In the genomic region with DNA sequence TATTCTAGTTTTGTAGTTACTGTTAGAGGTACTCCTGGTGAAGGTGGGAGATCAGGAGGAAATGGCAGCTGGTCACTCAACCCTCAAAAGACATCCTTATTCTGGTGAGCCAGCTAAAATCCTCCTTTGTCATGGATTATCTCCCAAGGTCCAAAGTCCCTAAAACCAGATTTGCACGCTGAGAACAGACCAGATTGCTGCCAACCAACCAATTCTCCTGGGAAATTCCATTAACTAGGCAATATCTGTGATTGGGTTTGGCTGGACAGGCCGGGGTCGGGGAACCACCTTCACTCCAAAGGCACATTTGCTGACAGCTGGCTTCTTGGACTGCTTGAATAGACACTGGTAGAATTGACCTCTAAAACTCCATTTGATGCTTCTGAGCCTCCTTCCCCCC, we compare ENCODE assay signal across 24 mouse cellular contexts. TPM values are rescaled to one million over a fixed set of nuclear protein-coding genes. Genes with fewer than 3 reads are reported as not detected.
DNase-seq lines count a peak whose midpoint lies in the region; ATAC-seq and TF ChIP-seq lines count a peak whose summit lies in the region.
"Had no signal": no experiment of that assay in that cellular context is flagged by ENCODE, and none has a peak within 500 bp of the region (broad histone marks: within the 10 kb centered on the region; RNA-seq: fewer than 3 reads in every experiment).

No protein-coding gene starts in this region.

- TF ChIP-seq CTCF in hindbrain, postnatal 0 days (IDR thresholded peaks at IDR 0.05; ENCODE audit: low read depth), result no peak
- TF ChIP-seq CTCF in liver, adult 2 months (IDR thresholded peaks at IDR 0.05; ENCODE audit: low read depth, low read length), result no peak

- 0 out of 2 replicates have a peak, but pooled peaks cover 2% of the 10 kb centered on the region for H3K9me3 ChIP-seq in hindbrain, postnatal 0 days (ENCODE audit: low read length)
- no peaks in the 10 kb centered on the region; the same call in 1 of the 2 replicates for H3K9me3 ChIP-seq in hindbrain, embryonic 13.5 days
- H3K9me3 ChIP-seq in liver, embryonic 12.5 days (replicated peaks), result 0 out of 2 replicates have a peak, but pooled peaks cover 2% of the 10 kb centered on the region
- H3K9me3 ChIP-seq: embryonic facial prominence, embryonic 10.5 days; heart, embryonic 12.5 days; hindbrain, embryonic 10.5 days had no signal

- DNase-seq in hindbrain, postnatal 0 days (ENCODE audit: low spot score), result peak; percentile 26
- peak; percentile 61 for DNase-seq in kidney, adult 8-10 months
- no peak for DNase-seq in kidney, postnatal 10 days
- peak; percentile 84 for DNase-seq in liver, adult 2 months (ENCODE audit: extremely low read depth, low read depth, low spot score)
- peak; percentile 21 for DNase-seq in adipocyte (ENCODE audit: low spot score)
- no peak for DNase-seq in adrenal gland, adult 2 months
- DNase-seq: adrenal gland, adult 8-10 months; adrenal gland, postnatal 36 days; cerebellum, adult 2 months; cerebellum, postnatal 10 days; forebrain, postnatal 0 days; gastrocnemius, adult 2 months; gastrocnemius, postnatal 25 days had no signal

- WGBS in hindbrain, postnatal 0 days, result 74% methylated on average over 3 of the region's 3 CpGs
- WGBS in hindbrain, embryonic 13.5 days, result 74% methylated on average over 3 of the region's 3 CpGs
- 23% methylated on average over 3 of the region's 3 CpGs for WGBS in liver, adult 2 months
- 82% methylated on average over 3 of the region's 3 CpGs for WGBS in liver, embryonic 12.5 days (ENCODE audit: insufficient replicate concordance)

- no peaks in the 10 kb centered on the region for H3K4me1 ChIP-seq in hindbrain, postnatal 0 days (ENCODE audit: insufficient read depth, low read length)
- peaks cover 39% of the 10 kb centered on the region for H3K4me1 ChIP-seq in hindbrain, embryonic 13.5 days (replicated peaks)
- H3K4me1 ChIP-seq in liver, adult 2 months (ENCODE audit: control insufficient read depth, insufficient read depth, low read length), result peaks cover 17% of the 10 kb centered on the region
- peaks cover 18% of the 10 kb centered on the region for H3K4me1 ChIP-seq in liver, embryonic 12.5 days

- no peak overlapping the region for H3K27ac ChIP-seq in hindbrain, postnatal 0 days
- no peak overlapping the region for H3K27ac ChIP-seq in hindbrain, embryonic 13.5 days
- H3K27ac ChIP-seq in liver, adult 2 months (replicated peaks; ENCODE audit: insufficient read depth, low read depth, low read length), result no peak overlapping the region
- no peak overlapping the region for H3K27ac ChIP-seq in liver, embryonic 12.5 days
- H3K27ac ChIP-seq: embryonic facial prominence, embryonic 10.5 days; forebrain, embryonic 13.5 days; gastrocnemius, adult 2 months; hindbrain, embryonic 10.5 days had no signal

- H3K4me3 ChIP-seq in hindbrain, postnatal 0 days (ENCODE audit: low read length), result no peak overlapping the region
- no peak overlapping the region for H3K4me3 ChIP-seq in hindbrain, embryonic 13.5 days
- no peak overlapping the region for H3K4me3 ChIP-seq in liver, adult 2 months (ENCODE audit: insufficient read depth, low read depth, low read length)
- no peak overlapping the region for H3K4me3 ChIP-seq in liver, embryonic 12.5 days
- H3K4me3 ChIP-seq: embryonic facial prominence, embryonic 10.5 days; forebrain, embryonic 13.5 days; gastrocnemius, adult 2 months; heart, embryonic 12.5 days; hindbrain, embryonic 10.5 days had no signal

- no peak overlapping the region for H3K9ac ChIP-seq in hindbrain, postnatal 0 days (replicated peaks; ENCODE audit: low read length)
- no peak overlapping the region for H3K9ac ChIP-seq in hindbrain, embryonic 13.5 days
- H3K9ac ChIP-seq in liver, adult 2 months (ENCODE audit: low read depth, low read length), result no peak overlapping the region
- H3K9ac ChIP-seq in liver, embryonic 12.5 days, result no peak overlapping the region
- H3K9ac ChIP-seq: forebrain, embryonic 13.5 days; forebrain, postnatal 0 days; heart, embryonic 12.5 days had no signal

- TF ChIP-seq POLR2A in liver, adult 2 months (IDR thresholded peaks at IDR 0.05; ENCODE audit: extremely low read depth, insufficient read depth, low read length), result no peak

- H3K36me3 ChIP-seq in hindbrain, postnatal 0 days (ENCODE audit: insufficient read depth, low read length), result peaks cover 27% of the 10 kb centered on the region
- peaks cover 61% of the 10 kb centered on the region for H3K36me3 ChIP-seq in hindbrain, embryonic 13.5 days
- peaks cover 24% of the 10 kb centered on the region for H3K36me3 ChIP-seq in liver, adult 2 months (ENCODE audit: control insufficient read depth, insufficient read depth, low read length)
- H3K36me3 ChIP-seq in liver, embryonic 12.5 days, result peaks cover 59% of the 10 kb centered on the region

- H3K27me3 ChIP-seq in hindbrain, postnatal 0 days (ENCODE audit: insufficient read depth, low read length), result no peaks in the 10 kb centered on the region
- H3K27me3 ChIP-seq in hindbrain, embryonic 13.5 days, result no peaks in the 10 kb centered on the region
- no peaks in the 10 kb centered on the region for H3K27me3 ChIP-seq in liver, adult 2 months (ENCODE audit: control insufficient read depth, insufficient read depth, low read length)
- peaks cover 27% of the 10 kb centered on the region for H3K27me3 ChIP-seq in liver, embryonic 12.5 days (replicated peaks)
- H3K27me3 ChIP-seq: forebrain, embryonic 13.5 days; heart, embryonic 12.5 days; Patski had no signal

- ATAC-seq in hindbrain, postnatal 0 days, result no peak
- ATAC-seq in hindbrain, embryonic 13.5 days (ENCODE audit: low FRiP score), result no peak
- no peak for ATAC-seq in liver, embryonic 12.5 days
- ATAC-seq: activated CD4-positive, CD25-positive, alpha-beta regulatory T cell, adult 4 months; forebrain, embryonic 13.5 days; forebrain, postnatal 0 days; Patski had no signal

- no peaks in the 10 kb centered on the region for H3K79me2 ChIP-seq in liver, adult 2 months (ENCODE audit: control insufficient read depth, insufficient read depth, low read length)

- no peak overlapping the region for H3K4me2 ChIP-seq in hindbrain, postnatal 0 days (ENCODE audit: low read depth, low read length)
- no peak overlapping the region for H3K4me2 ChIP-seq in hindbrain, embryonic 13.5 days
- no peak overlapping the region for H3K4me2 ChIP-seq in liver, embryonic 12.5 days
- H3K4me2 ChIP-seq: forebrain, embryonic 13.5 days; heart, embryonic 12.5 days had no signal

RNA-seq across cellular contexts. Expression of a gene that starts 1.7 kb away (rescaled TPM):
- total RNA-seq in hindbrain, postnatal 0 days (2014; rRNA removed), result 11.9 and 13.1 TPM in 2 replicates
- polyA plus RNA-seq in hindbrain, postnatal 0 days (2015; fragmentation: Nextera tagmentation; extraction: Ambion mirVana), result 10.3 and 11.6 TPM in 2 replicates
- 11.8 TPM in 2 replicates for polyA plus RNA-seq in hindbrain, embryonic 13.5 days (2015; fragmentation: Nextera tagmentation; extraction: Ambion mirVana)
- total RNA-seq in liver, adult 2 months (2014; rRNA removed), result 0.65 and 1.5 TPM in 2 replicates
- polyA plus RNA-seq in liver, adult 2 months (2012; rRNA removed), result 1.7 TPM in 2 replicates
- 1.1 and 1.3 TPM in 2 replicates for polyA plus RNA-seq in liver, embryonic 12.5 days (2016; fragmentation: Nextera tagmentation; extraction: Ambion mirVana)
- 1 to 10 TPM; 2.1 to 3.5 TPM for total RNA-seq in adrenal gland, adult 2 months (2021)
- 5.8 and 7.0 TPM in 2 replicates for polyA plus RNA-seq in adrenal gland, adult 2 months (2012; rRNA removed)

RNA-seq across cellular contexts. Expression of a gene that starts 12.8 kb away (rescaled TPM):
- 178 and 195 TPM in 2 replicates for total RNA-seq in hindbrain, postnatal 0 days (2014; rRNA removed)
- polyA plus RNA-seq in hindbrain, postnatal 0 days (2015; fragmentation: Nextera tagmentation; extraction: Ambion mirVana), result 475 and 479 TPM in 2 replicates
- polyA plus RNA-seq in hindbrain, embryonic 13.5 days (2015; fragmentation: Nextera tagmentation; extraction: Ambion mirVana), result 416 and 430 TPM in 2 replicates
- total RNA-seq in liver, adult 2 months (2014; rRNA removed), result 36.0 and 41.8 TPM in 2 replicates
- 31.5 and 36.4 TPM in 2 replicates for polyA plus RNA-seq in liver, adult 2 months (2012; rRNA removed)
- 275 and 294 TPM in 2 replicates for polyA plus RNA-seq in liver, embryonic 12.5 days (2016; fragmentation: Nextera tagmentation; extraction: Ambion mirVana)
- 100 to 1,000 TPM; 175 to 211 TPM for total RNA-seq in adrenal gland, adult 2 months (2021)
- 61.0 and 62.3 TPM in 2 replicates for polyA plus RNA-seq in adrenal gland, adult 2 months (2012; rRNA removed)

RNA-seq across cellular contexts. Expression of a gene that starts 13.0 kb away (rescaled TPM):
- total RNA-seq in hindbrain, postnatal 0 days (2014; rRNA removed), result 26.2 and 33.1 TPM in 2 replicates
- polyA plus RNA-seq in hindbrain, postnatal 0 days (2015; fragmentation: Nextera tagmentation; extraction: Ambion mirVana), result 57.5 and 61.8 TPM in 2 replicates
- polyA plus RNA-seq in hindbrain, embryonic 13.5 days (2015; fragmentation: Nextera tagmentation; extraction: Ambion mirVana), result 70.0 and 70.6 TPM in 2 replicates
- 5.2 and 6.6 TPM in 2 replicates for total RNA-seq in liver, adult 2 months (2014; rRNA removed)
- 8.4 and 10.4 TPM in 2 replicates for polyA plus RNA-seq in liver, adult 2 months (2012; rRNA removed)
- polyA plus RNA-seq in liver, embryonic 12.5 days (2016; fragmentation: Nextera tagmentation; extraction: Ambion mirVana), result 29.2 and 33.3 TPM in 2 replicates
- total RNA-seq in adrenal gland, adult 2 months (2021), result 10 to 100 TPM; 35.1 to 47.0 TPM
- polyA plus RNA-seq in adrenal gland, adult 2 months (2012; rRNA removed), result 32.4 and 34.5 TPM in 2 replicates

RNA-seq across cellular contexts. Expression of a gene that starts 28.4 kb away (rescaled TPM):
- 20.8 and 23.6 TPM in 2 replicates for total RNA-seq in hindbrain, postnatal 0 days (2014; rRNA removed)
- 24.2 and 27.3 TPM in 2 replicates for polyA plus RNA-seq in hindbrain, postnatal 0 days (2015; fragmentation: Nextera tagmentation; extraction: Ambion mirVana)
- polyA plus RNA-seq in hindbrain, embryonic 13.5 days (2015; fragmentation: Nextera tagmentation; extraction: Ambion mirVana), result 17.5 and 19.5 TPM in 2 replicates
- total RNA-seq in liver, adult 2 months (2014; rRNA removed), result 14.2 and 17.2 TPM in 2 replicates
- polyA plus RNA-seq in liver, adult 2 months (2012; rRNA removed), result 106 and 118 TPM in 2 replicates
- 19.8 and 22.2 TPM in 2 replicates for polyA plus RNA-seq in liver, embryonic 12.5 days (2016; fragmentation: Nextera tagmentation; extraction: Ambion mirVana)
- 1 to 10 TPM; 9.1 to 9.2 TPM for total RNA-seq in adrenal gland, adult 2 months (2021)
- 65.5 and 102 TPM in 2 replicates for polyA plus RNA-seq in adrenal gland, adult 2 months (2012; rRNA removed)

RNA-seq across cellular contexts. Expression of a gene that starts 44.8 kb away (rescaled TPM):
- not detected in 2 replicates for total RNA-seq in hindbrain, postnatal 0 days (2014; rRNA removed)
- not detected in 2 replicates for polyA plus RNA-seq in hindbrain, postnatal 0 days (2015; fragmentation: Nextera tagmentation; extraction: Ambion mirVana)
- not detected in 2 replicates for polyA plus RNA-seq in hindbrain, embryonic 13.5 days (2015; fragmentation: Nextera tagmentation; extraction: Ambion mirVana)
- 0.92 and 1.5 TPM in 2 replicates for total RNA-seq in liver, adult 2 months (2014; rRNA removed)
- polyA plus RNA-seq in liver, adult 2 months (2012; rRNA removed), result 1.1 and 1.5 TPM in 2 replicates
- not detected in 2 replicates for polyA plus RNA-seq in liver, embryonic 12.5 days (2016; fragmentation: Nextera tagmentation; extraction: Ambion mirVana)
- total RNA-seq in adrenal gland, adult 2 months (2021), result 100 to 1,000 TPM; 354 to 980 TPM
- polyA plus RNA-seq in adrenal gland, adult 2 months (2012; rRNA removed), result 514 and 896 TPM in 2 replicates
- total RNA-seq: forebrain, postnatal 0 days; granulocyte monocyte progenitor cell, adult 5-6 weeks; MEL had no signal
- polyA plus RNA-seq: activated CD4-positive, CD25-positive, alpha-beta regulatory T cell, adult 4 months; C2C12; embryonic facial prominence, embryonic 10.5 days; forebrain, embryonic 13.5 days; forebrain, postnatal 0 days; heart, embryonic 12.5 days; hindbrain, embryonic 10.5 days; Patski had no signal

Comparison
In these comparisons a context has a peak if more than half of its experiments do, and no peak if none do; other contexts are left out.
1. DNase-seq: peak in hindbrain, postnatal 0 days (single experiment), kidney, adult 8-10 months (2 of 2), liver, adult 2 months (single experiment) and adipocyte (single experiment); none in kidney, postnatal 10 days (single experiment) and adrenal gland, adult 2 months (single experiment).